Comparison of ENCODE assay signal across 8 mouse cellular contexts in the genomic region with DNA sequence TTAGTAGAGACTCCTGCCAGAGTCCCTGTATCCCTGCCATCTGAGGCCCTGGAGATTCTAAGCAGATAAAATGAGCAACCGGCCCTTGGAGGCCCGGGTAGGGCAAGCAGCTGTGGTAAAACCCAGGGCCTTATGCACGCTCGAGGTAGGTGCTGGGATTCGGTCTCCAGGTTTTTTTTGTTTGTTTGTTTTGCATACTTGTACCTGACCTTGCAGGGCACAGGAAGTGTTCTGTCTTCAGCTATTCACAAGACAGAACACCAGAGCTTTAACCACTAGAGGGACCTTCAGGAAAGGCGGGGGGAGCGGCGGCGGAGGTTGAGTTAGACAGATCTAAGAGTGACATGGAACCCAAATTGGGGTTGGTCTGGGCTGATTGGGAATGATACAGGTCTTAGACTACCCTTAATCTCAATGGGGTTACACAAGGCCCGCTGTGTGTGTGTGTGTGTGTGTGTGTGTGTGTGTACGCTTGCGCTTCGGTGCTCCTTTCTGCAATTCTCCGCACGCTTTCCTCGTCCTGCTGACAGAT. TPM values are rescaled to one million over a fixed set of nuclear protein-coding genes. Genes with fewer than 3 reads are reported as not detected.
DNase-seq lines count a peak whose midpoint lies in the region; ATAC-seq and TF ChIP-seq lines count a peak whose summit lies in the region.

No protein-coding gene starts in this region.

- peak overlapping the region; percentile 86 for H3K4me3 ChIP-seq in gastrocnemius, adult 2 months

- intact Hi-C loops in gastrocnemius, adult 2 months (cut with DNase I) = loop anchor here (2.0 to 5.0 kb wide), 2 partner anchors 70 to 153 kb away; no protein-coding TSS in a partner anchor
- intact Hi-C loops in left cerebral cortex, postnatal 10 days (cut with DNase I) = no loop called here

- peak; percentile 65 for TF ChIP-seq CTCF in gastrocnemius, adult 2 months (IDR thresholded peaks at IDR 0.05)

- DNase-seq in adrenal gland, postnatal 10 days = peak; percentile 62
- DNase-seq in gastrocnemius, adult 2 months = peak; percentile 69
- peak; percentile 70 for DNase-seq in induced T-regulatory cell, adult 2 months (ENCODE audit: low read depth)
- peak; percentile 25 to 54 for DNase-seq in left cerebral cortex, postnatal 10 days (ENCODE audit: extremely low spot score in 1 of 2, low spot score in 2 of 2)
- DNase-seq in right cerebral cortex, postnatal 36 days (ENCODE audit: low spot score in 2 of 2) = peak; percentile 8 to 12
- no peak for DNase-seq in MN1 (ENCODE audit: low spot score)

- H3K27ac ChIP-seq in gastrocnemius, adult 2 months = peak overlapping the region; percentile 93

- peak; percentile 66 for ATAC-seq in common myeloid progenitor, adult 5-6 weeks (replicated peaks; ENCODE audit: low read depth, poor library complexity, severe bottlenecking)
- peak; percentile 66 for ATAC-seq in megakaryocyte, adult 5-6 weeks (ENCODE audit: poor library complexity, severe bottlenecking)

RNA-seq across cellular contexts. Expression of a gene that starts 0.6 kb away (rescaled TPM):
- total RNA-seq in adrenal gland, postnatal 10 days (2021) = 10 to 100 TPM in 1 of 2 experiments, 1 to 10 TPM in 1; 9.1 to 13.7 TPM
- total RNA-seq in common myeloid progenitor, adult 5-6 weeks (2017) = 3.3 and 7.3 TPM in 2 replicates
- total RNA-seq in gastrocnemius, adult 2 months (2021) = 10 to 100 TPM; 10.6 to 19.0 TPM
- 1 to 10 TPM; 3.5 to 3.9 TPM for total RNA-seq in left cerebral cortex, postnatal 10 days (2021)
- total RNA-seq in megakaryocyte, adult 5-6 weeks (2015) = 9.3 and 11.2 TPM in 2 replicates
- 12.1 and 14.9 TPM in 2 replicates for total RNA-seq in megakaryocyte, adult 5-6 weeks (2017)

RNA-seq across cellular contexts. Expression of a gene that starts 27.1 kb away (rescaled TPM):
- 10 to 100 TPM in 1 of 2 experiments, 1 to 10 TPM in 1; 9.9 to 12.4 TPM for total RNA-seq in adrenal gland, postnatal 10 days (2021)
- not detected in 2 replicates for total RNA-seq in common myeloid progenitor, adult 5-6 weeks (2017)
- total RNA-seq in gastrocnemius, adult 2 months (2021) = 1 to 10 TPM; 2.0 to 2.6 TPM
- total RNA-seq in left cerebral cortex, postnatal 10 days (2021) = 1 to 10 TPM; 5.5 to 5.6 TPM
- total RNA-seq in megakaryocyte, adult 5-6 weeks (2015) = not detected in 2 replicates
- not detected in 2 replicates for total RNA-seq in megakaryocyte, adult 5-6 weeks (2017)

RNA-seq across cellular contexts. Expression of a gene that starts 30.6 kb away (rescaled TPM):
- total RNA-seq in adrenal gland, postnatal 10 days (2021) = not detected
- not detected in 2 replicates for total RNA-seq in common myeloid progenitor, adult 5-6 weeks (2017)
- total RNA-seq in gastrocnemius, adult 2 months (2021) = not detected
- not detected for total RNA-seq in left cerebral cortex, postnatal 10 days (2021)
- total RNA-seq in megakaryocyte, adult 5-6 weeks (2015) = not detected in 2 replicates
- total RNA-seq in megakaryocyte, adult 5-6 weeks (2017) = not detected in 2 replicates
